Mouse (Mus musculus) MEL-GATA-1-ER (cell line): ENCODE results near the gene Nr2c2.

Source experiments
- DNase-seq: peaks from one replicate; pipeline ENCODE4 v3.0.0-alpha.2; 2012; ENCODE audit warnings: low read depth; ENCODE audit errors: extremely low read depth

Gene Nr2c2

GRCm38 (mm10) chr6:92126861-92127468, 35.8 kb downstream of the Nr2c2 start:
- DNase-seq, result peak; percentile 33

GRCm38 (mm10) chr6:92131456-92131855, 40.3 kb downstream of the Nr2c2 start:
- no peak for DNase-seq

- no peak for DNase-seq
Measured at GRCm38 (mm10) chr6:92132021-92132911, 41.1 kb downstream of the Nr2c2 start.

GRCm38 (mm10) chr6:92133617-92134016, 42.4 kb downstream of the Nr2c2 start:
- no peak for DNase-seq

- no peak for DNase-seq
Measured at GRCm38 (mm10) chr6:92136356-92136755, 45.2 kb downstream of the Nr2c2 start.

GRCm38 (mm10) chr6:92145881-92146280, 54.7 kb downstream of the Nr2c2 start:
- DNase-seq, result no peak

- DNase-seq, result no peak
Measured at GRCm38 (mm10) chr6:92153774-92154173, 62.6 kb downstream of the Nr2c2 start.

- DNase-seq, result no peak
Measured at GRCm38 (mm10) chr6:92158801-92159200, 67.6 kb downstream of the Nr2c2 start.

- DNase-seq, result no peak
Measured at GRCm38 (mm10) chr6:92162724-92163123, 71.5 kb downstream of the Nr2c2 start.

- DNase-seq, result peak; percentile 8
Measured at GRCm38 (mm10) chr6:92176450-92176849, 85.3 kb downstream of the Nr2c2 start.

- DNase-seq, result peak; percentile 21
Measured at GRCm38 (mm10) chr6:92183621-92184131, 92.5 kb downstream of the Nr2c2 start, which contains the start of gene Mrps25. Gene Mrps25 (minus strand): TSS chr6:92184033.

- no peak for DNase-seq
Measured at GRCm38 (mm10) chr6:92184178-92184577, 93.0 kb downstream of the Nr2c2 start.

- DNase-seq, result no peak
Measured at GRCm38 (mm10) chr6:92199414-92199813, 108.2 kb downstream of the Nr2c2 start.

- peak; percentile 14 for DNase-seq
Measured at GRCm38 (mm10) chr6:92214055-92214772, 123.0 kb downstream of the Nr2c2 start.

- DNase-seq, result peak; percentile 76
Measured at GRCm38 (mm10) chr6:92214773-92215449, 123.7 kb downstream of the Nr2c2 start, which contains the start of gene Rbsn. Gene Rbsn (minus strand): TSS chr6:92214925.

GRCm38 (mm10) chr6:92219445-92219844, 128.3 kb downstream of the Nr2c2 start:
- no peak for DNase-seq

- DNase-seq, result no peak
Measured at GRCm38 (mm10) chr6:92221604-92222003, 130.4 kb downstream of the Nr2c2 start.

GRCm38 (mm10) chr6:92222021-92222420, 130.8 kb downstream of the Nr2c2 start:
- no peak for DNase-seq
